36 mouse cellular contexts compared by ENCODE assay signal in the genomic region with DNA sequence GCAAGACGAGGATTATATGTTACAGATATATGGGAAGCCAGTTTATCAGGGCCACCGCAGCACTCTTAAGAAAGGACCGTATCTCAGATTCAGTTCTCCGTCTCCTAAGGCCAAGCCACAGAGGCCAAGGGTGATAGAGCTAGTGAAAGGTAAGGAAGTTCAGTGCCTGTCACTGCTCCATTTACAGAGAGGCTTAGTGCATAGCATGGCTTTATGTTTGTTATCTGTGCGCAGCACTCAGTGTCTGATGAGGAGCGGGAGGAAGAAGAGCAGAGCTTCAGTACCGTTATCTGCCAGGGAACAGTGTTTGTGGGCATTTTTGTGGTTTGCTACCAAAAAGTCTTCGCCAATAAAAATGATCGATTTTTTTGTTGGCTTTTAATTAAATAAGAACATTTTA. TPM values are rescaled to one million over a fixed set of nuclear protein-coding genes. Genes with fewer than 3 reads are reported as not detected.
DNase-seq lines count a peak whose midpoint lies in the region; ATAC-seq and TF ChIP-seq lines count a peak whose summit lies in the region.
"Had no signal": no experiment of that assay in that cellular context is flagged by ENCODE, and none has a peak within 500 bp of the region (broad histone marks: within the 10 kb centered on the region; RNA-seq: fewer than 3 reads in every experiment).

No protein-coding gene starts in this region.

- DNase-seq in MEL (ENCODE audit: low read depth, low spot score), result peak; percentile 94
- peak; percentile 53 for DNase-seq in c-Kit-positive CD71-positive TER-119-positive erythroid progenitor cells, embryonic 14.5 days (ENCODE audit: low spot score)
- DNase-seq in liver, embryonic 13.5 days, result peak; percentile 62
- DNase-seq in layer of hippocampus, adult 11-12 months (ENCODE audit: low spot score), result no peak
- no peak for DNase-seq in forebrain, embryonic 11.5 days (ENCODE audit: low spot score)
- no peak for DNase-seq in thymus, postnatal 14 days
- DNase-seq: adrenal gland, postnatal 14 days; B cell, adult 2 months; cerebellum, adult 2 months; cerebellum, postnatal 36 days; embryo, embryonic 11 days; forebrain, postnatal 0 days; kidney, adult 2 months; kidney, postnatal 36 days; right cerebral cortex, postnatal 25 days; thymus, postnatal 25 days had no signal

- 14% methylated on average over 9 of the region's 9 CpGs for WGBS in liver, embryonic 13.5 days (ENCODE audit: insufficient replicate concordance)
- 93% methylated on average over 9 of the region's 9 CpGs for WGBS in forebrain, embryonic 11.5 days

- TF ChIP-seq RAD21 in MEL (IDR thresholded peaks at IDR 0.05; ENCODE audit: low read depth, low read length), result no peak

- 0 out of 4 replicates have a peak, but pooled peaks of 1 of the 2 experiments have one; percentile 29 for TF ChIP-seq POLR2A in MEL (IDR thresholded peaks at IDR 0.05; ENCODE audit: control insufficient read depth in 1 of 2, insufficient read depth in 1 of 2, low read depth in 1 of 2, low read length in 2 of 2, poor library complexity in 1 of 2)

- H3K4me2 ChIP-seq in liver, embryonic 13.5 days, result no peak overlapping the region
- no peak overlapping the region for H3K4me2 ChIP-seq in forebrain, embryonic 11.5 days (ENCODE audit: low read depth, low read length, severe bottlenecking)
- H3K4me2 ChIP-seq: embryonic facial prominence, embryonic 13.5 days; hindbrain, embryonic 12.5 days; intestine, embryonic 15.5 days; limb, embryonic 15.5 days; lung, embryonic 15.5 days; midbrain, embryonic 15.5 days; neural tube, embryonic 15.5 days; stomach, embryonic 15.5 days had no signal

- TF ChIP-seq EP300 in MEL (IDR thresholded peaks at IDR 0.05; ENCODE audit: low read depth in 1 of 2, low read length in 2 of 2), result peak; percentile 94 to 98

- H3K4me1 ChIP-seq in MEL (ENCODE audit: control insufficient read depth in 1 of 2, insufficient read depth in 2 of 2, low read length in 2 of 2), result peaks cover 2 to 6% of the 10 kb centered on the region in 2 experiments; a peak in 2 of 4 replicates
- H3K4me1 ChIP-seq in liver, embryonic 13.5 days (replicated peaks), result peaks cover 19% of the 10 kb centered on the region
- H3K4me1 ChIP-seq in forebrain, embryonic 11.5 days (replicated peaks; ENCODE audit: control insufficient read depth, insufficient read depth, low read length), result no peaks in the 10 kb centered on the region
- H3K4me1 ChIP-seq: embryonic facial prominence, embryonic 13.5 days; forebrain, embryonic 10.5 days; hindbrain, embryonic 12.5 days; intestine, embryonic 15.5 days; limb, embryonic 10.5 days; limb, embryonic 15.5 days; lung, embryonic 15.5 days; midbrain, embryonic 10.5 days; midbrain, embryonic 15.5 days; neural tube, embryonic 15.5 days; stomach, embryonic 15.5 days had no signal

- H3K9me3 ChIP-seq in MEL (replicated peaks; ENCODE audit: insufficient read depth, low read length), result no peaks in the 10 kb centered on the region
- no peaks in the 10 kb centered on the region for H3K9me3 ChIP-seq in liver, embryonic 13.5 days (replicated peaks)
- no peaks in the 10 kb centered on the region for H3K9me3 ChIP-seq in forebrain, embryonic 11.5 days (ENCODE audit: control insufficient read depth, low read length)
- H3K9me3 ChIP-seq: embryonic facial prominence, embryonic 13.5 days; forebrain, embryonic 10.5 days; hindbrain, embryonic 12.5 days; intestine, embryonic 15.5 days; limb, embryonic 10.5 days; limb, embryonic 15.5 days; lung, embryonic 15.5 days; midbrain, embryonic 10.5 days; midbrain, embryonic 15.5 days; neural tube, embryonic 15.5 days; stomach, embryonic 15.5 days had no signal

- H3K79me2 ChIP-seq in MEL (ENCODE audit: control insufficient read depth, insufficient read depth, low read length, poor library complexity), result no peaks in the 10 kb centered on the region

- H3K9ac ChIP-seq in MEL (ENCODE audit: control insufficient read depth, low read depth, low read length, poor library complexity, severe bottlenecking), result no peak overlapping the region
- no peak overlapping the region for H3K9ac ChIP-seq in liver, embryonic 13.5 days
- no peak overlapping the region for H3K9ac ChIP-seq in forebrain, embryonic 11.5 days (ENCODE audit: low read length)
- H3K9ac ChIP-seq: embryonic facial prominence, embryonic 13.5 days; forebrain, postnatal 0 days; hindbrain, embryonic 12.5 days; intestine, embryonic 15.5 days; limb, embryonic 15.5 days; lung, embryonic 15.5 days; midbrain, embryonic 15.5 days; neural tube, embryonic 15.5 days; stomach, embryonic 15.5 days had no signal

- peaks cover 2 to 16% of the 10 kb centered on the region in 2 experiments for H3K36me3 ChIP-seq in MEL (ENCODE audit: control insufficient read depth in 1 of 2, insufficient read depth in 2 of 2, low read length in 2 of 2)
- H3K36me3 ChIP-seq in liver, embryonic 13.5 days, result peaks cover 53% of the 10 kb centered on the region
- peaks cover 6% of the 10 kb centered on the region for H3K36me3 ChIP-seq in forebrain, embryonic 11.5 days (ENCODE audit: control insufficient read depth, insufficient read depth, low read length)

- no peaks in the 10 kb centered on the region for H3K27me3 ChIP-seq in MEL (ENCODE audit: control insufficient read depth in 1 of 2, insufficient read depth in 2 of 2, low read length in 2 of 2)
- H3K27me3 ChIP-seq in liver, embryonic 13.5 days, result no peaks in the 10 kb centered on the region
- no peaks in the 10 kb centered on the region for H3K27me3 ChIP-seq in forebrain, embryonic 11.5 days (ENCODE audit: control insufficient read depth, insufficient read depth, low read length)
- H3K27me3 ChIP-seq: embryonic facial prominence, embryonic 13.5 days; hindbrain, embryonic 12.5 days; intestine, embryonic 15.5 days; limb, embryonic 15.5 days; lung, embryonic 15.5 days; midbrain, embryonic 15.5 days; neural tube, embryonic 15.5 days; Patski; stomach, embryonic 15.5 days had no signal

- no peak overlapping the region for H3K27ac ChIP-seq in MEL (ENCODE audit: control insufficient read depth, low read depth, low read length)
- H3K27ac ChIP-seq in liver, embryonic 13.5 days, result no peak overlapping the region
- H3K27ac ChIP-seq in forebrain, embryonic 11.5 days (ENCODE audit: low read depth, low read length), result no peak overlapping the region
- H3K27ac ChIP-seq: embryonic facial prominence, embryonic 13.5 days; forebrain, embryonic 10.5 days; hindbrain, embryonic 12.5 days; hindbrain, postnatal 0 days; intestine, embryonic 15.5 days; limb, embryonic 10.5 days; limb, embryonic 15.5 days; lung, embryonic 15.5 days; midbrain, embryonic 10.5 days; midbrain, embryonic 15.5 days; neural tube, embryonic 15.5 days; stomach, embryonic 15.5 days had no signal

- no peak overlapping the region for H3K4me3 ChIP-seq in MEL (ENCODE audit: control insufficient read depth in 1 of 2, insufficient read depth in 1 of 2, low read depth in 2 of 2, low read length in 2 of 2)
- H3K4me3 ChIP-seq in liver, embryonic 13.5 days (replicated peaks), result no peak overlapping the region
- no peak overlapping the region for H3K4me3 ChIP-seq in forebrain, embryonic 11.5 days (ENCODE audit: low read depth, low read length)
- H3K4me3 ChIP-seq: embryonic facial prominence, embryonic 13.5 days; forebrain, embryonic 10.5 days; hindbrain, embryonic 12.5 days; intestine, embryonic 15.5 days; limb, embryonic 10.5 days; limb, embryonic 15.5 days; lung, embryonic 15.5 days; midbrain, embryonic 10.5 days; midbrain, embryonic 15.5 days; neural tube, embryonic 15.5 days; stomach, embryonic 15.5 days had no signal

- no peak for TF ChIP-seq CTCF in MEL (IDR thresholded peaks at IDR 0.05 in 2 of 3, conservative IDR thresholded peaks at IDR 0.05 in 1 of 3; ENCODE audit: control insufficient read depth in 1 of 3, insufficient read depth in 1 of 3, low read depth in 2 of 3, low read length in 3 of 3, poor library complexity in 1 of 3, severe bottlenecking in 1 of 3)

- peak; percentile 99 for ATAC-seq in liver, embryonic 13.5 days (ENCODE audit: low read depth)
- ATAC-seq in megakaryocyte progenitor cell, adult 5-6 weeks (replicated peaks; ENCODE audit: poor library complexity), result peak; percentile 100
- no peak for ATAC-seq in forebrain, embryonic 11.5 days (replicated peaks; ENCODE audit: low FRiP score)
- ATAC-seq: forebrain, postnatal 0 days; hindbrain, postnatal 0 days; intestine, embryonic 15.5 days; midbrain, embryonic 15.5 days; Patski had no signal

TF ChIP-seq in MEL, 35 proteins besides CTCF, POLR2A, EP300 and RAD21 (continues in another document):
- TF ChIP-seq E2F4 (IDR thresholded peaks at IDR 0.05; ENCODE audit: borderline replicate concordance, low read depth, low read length) (no peak), SMC3 (IDR thresholded peaks at IDR 0.05; ENCODE audit: low read depth, low read length) (no peak), BHLHE40 (IDR thresholded peaks at IDR 0.05; ENCODE audit: borderline replicate concordance, low read depth, low read length) (peak; percentile 66; the same call in 1 of the 2 replicates), MXI1 (IDR thresholded peaks at IDR 0.05; ENCODE audit: low read depth, low read length) (peak; percentile 72)

RNA-seq across cellular contexts. Expression of a gene that starts 27.8 kb away (rescaled TPM):
- total RNA-seq in MEL (2012; rRNA removed), result 5.8 and 6.6 TPM in 2 replicates
- 1 to 10 TPM in 1 of 2 experiments, not detected in 1; 7.2 TPM for polyA plus RNA-seq in MEL (2012; ENCODE audit: insufficient read depth in 1 of 2, insufficient read length in 2 of 2, low read depth in 1 of 2, low replicate concordance in 2 of 2, missing spikeins in 1 of 2)
- 5.0 and 5.3 TPM in 2 replicates for polyA plus RNA-seq in liver, embryonic 13.5 days (2015; fragmentation: Nextera tagmentation; extraction: Ambion mirVana)
- 19.4 and 20.3 TPM in 2 replicates for total RNA-seq in megakaryocyte progenitor cell, adult 5-6 weeks (2015)
- 10.9 and 16.3 TPM in 2 replicates for total RNA-seq in megakaryocyte progenitor cell, adult 5-6 weeks (2017)
- polyA plus RNA-seq in forebrain, embryonic 11.5 days (2014; fragmentation: Nextera tagmentation; extraction: Ambion mirVana), result 19.0 and 21.3 TPM in 2 replicates

RNA-seq across cellular contexts. Expression of a gene that starts 27.9 kb away (rescaled TPM):
- 131 and 147 TPM in 2 replicates for total RNA-seq in MEL (2012; rRNA removed)
- 10 to 100 TPM in 1 of 2 experiments, not detected in 1; 68.4 TPM for polyA plus RNA-seq in MEL (2012; ENCODE audit: insufficient read depth in 1 of 2, insufficient read length in 2 of 2, low read depth in 1 of 2, low replicate concordance in 2 of 2, missing spikeins in 1 of 2)
- 65.8 and 74.5 TPM in 2 replicates for polyA plus RNA-seq in liver, embryonic 13.5 days (2015; fragmentation: Nextera tagmentation; extraction: Ambion mirVana)
- 97.0 and 102 TPM in 2 replicates for total RNA-seq in megakaryocyte progenitor cell, adult 5-6 weeks (2015)
- total RNA-seq in megakaryocyte progenitor cell, adult 5-6 weeks (2017), result 60.6 and 76.3 TPM in 2 replicates
- 73.9 and 77.0 TPM in 2 replicates for polyA plus RNA-seq in forebrain, embryonic 11.5 days (2014; fragmentation: Nextera tagmentation; extraction: Ambion mirVana)

RNA-seq across cellular contexts. Expression of a gene that starts 53.2 kb away (rescaled TPM):
- not detected in 2 replicates for total RNA-seq in MEL (2012; rRNA removed)
- polyA plus RNA-seq in MEL (2012; ENCODE audit: insufficient read depth in 1 of 2, insufficient read length in 2 of 2, low read depth in 1 of 2, low replicate concordance in 2 of 2, missing spikeins in 1 of 2), result under 1 TPM in 1 of 2 experiments, not detected in 1; 0.29 TPM
- polyA plus RNA-seq in liver, embryonic 13.5 days (2015; fragmentation: Nextera tagmentation; extraction: Ambion mirVana), result not detected in 2 replicates
- not detected in 2 replicates for total RNA-seq in megakaryocyte progenitor cell, adult 5-6 weeks (2015)
- total RNA-seq in megakaryocyte progenitor cell, adult 5-6 weeks (2017), result not detected in 2 replicates
- polyA plus RNA-seq in forebrain, embryonic 11.5 days (2014; fragmentation: Nextera tagmentation; extraction: Ambion mirVana), result not detected in 2 replicates
- total RNA-seq: forebrain, postnatal 0 days; gastrocnemius, adult 8-10 months; hindbrain, postnatal 0 days; layer of hippocampus, adult 8-10 months; layer of hippocampus, postnatal 25 days had no signal
- polyA plus RNA-seq: cerebellum, adult 2 months; embryonic facial prominence, embryonic 13.5 days; forebrain, embryonic 10.5 days; forebrain, postnatal 0 days; gonadal fat pad, adult 2 months; heart, embryonic 14.5 days; hindbrain, embryonic 12.5 days; intestine, embryonic 15.5 days; kidney, adult 2 months; kidney, embryonic 16.5 days; limb, embryonic 10.5 days; limb, embryonic 15.5 days; midbrain, embryonic 10.5 days; midbrain, embryonic 15.5 days; Patski had no signal

Comparison
In these comparisons a context has a peak if more than half of its experiments do, and no peak if none do; other contexts are left out.
1. DNase-seq: peak in MEL (single experiment), c-Kit-positive CD71-positive TER-119-positive erythroid progenitor cells, embryonic 14.5 days (single experiment) and liver, embryonic 13.5 days (single experiment); none in layer of hippocampus, adult 11-12 months (single experiment), forebrain, embryonic 11.5 days (single experiment) and thymus, postnatal 14 days (single experiment).